Mouse (Mus musculus) left cerebral cortex, adult 18-20 months (tissue): ENCODE measurements around the gene Lin52. TPM values are rescaled to one million over a fixed set of nuclear protein-coding genes. Genes with fewer than 3 reads are reported as not detected.

Experiments used
- DNase-seq, 2 experiments: peaks; one replicate each; pipeline ENCODE4 v3.0.0; 2021 to 2022; ENCODE audit warnings: low spot score in 2 of 2, mixed read lengths in 1 of 2
- total RNA-seq, 2 experiments: library from RNA; stranded (reverse); gene quantifications; 2 replicates each; pipeline ENCODE4 v1.2.3; 2021

Lin52 gene
- total RNA-seq, 2 experiments from 2014 or later, result 25.2 to 25.7 TPM

DNA sequence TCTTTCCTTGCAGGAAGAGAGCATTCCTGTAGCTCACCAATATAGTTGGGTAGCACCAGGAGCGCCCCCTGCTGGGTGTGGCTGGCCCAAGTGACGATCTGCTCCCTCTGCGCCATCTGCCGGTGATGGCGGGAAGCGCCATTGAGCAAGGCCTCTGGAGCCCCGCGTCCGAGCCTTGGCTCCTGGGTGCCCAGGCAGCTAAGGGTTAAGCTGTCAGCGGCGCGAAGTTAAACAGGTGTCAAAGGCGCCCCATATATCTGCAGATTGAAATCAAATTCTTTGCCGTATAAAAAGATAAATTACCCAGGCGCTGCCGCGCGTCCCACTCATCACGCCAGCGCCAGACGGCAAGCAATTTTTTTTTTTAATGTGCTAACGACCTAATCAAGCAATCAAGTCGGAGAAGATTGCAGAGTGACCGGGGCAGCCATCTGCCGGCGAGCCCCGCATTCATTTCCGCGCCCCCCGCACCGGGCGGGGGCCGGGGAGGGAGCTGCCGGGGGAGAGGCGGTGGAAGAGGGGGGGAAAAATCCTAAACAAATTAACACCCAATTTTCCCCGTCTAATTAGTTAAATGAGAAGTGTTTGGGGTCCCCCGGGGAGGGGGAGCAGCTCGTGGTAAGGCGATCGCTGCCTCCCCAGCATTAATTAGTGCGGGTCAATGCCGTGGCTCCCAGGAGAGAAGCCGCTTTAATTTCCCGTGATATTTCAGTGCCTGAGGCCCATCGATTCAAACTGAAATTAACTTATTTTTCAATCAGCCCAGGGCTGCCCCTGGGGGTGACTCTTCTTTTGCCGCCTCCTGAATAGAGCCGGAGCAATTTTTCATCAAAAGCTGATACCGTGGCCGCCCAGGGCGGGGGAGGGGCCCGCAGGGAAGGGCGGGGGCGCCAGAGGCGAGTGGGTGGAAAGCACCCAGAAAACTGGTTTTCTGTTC is 138.9 kb downstream of the Lin52 start:
- peak; percentile 96 to 99 for DNase-seq

Other genes starting within 250 kb of the Lin52 start
- 10 to 100 TPM; 18.2 to 19.8 TPM for gene Elmsan1, start 232.5 kb upstream of the Lin52 start, total RNA-seq
- gene Ptgr2, start 166.2 kb upstream of the Lin52 start, total RNA-seq, result 10 to 100 TPM; 34.1 to 43.7 TPM
- 10 to 100 TPM; 33.4 to 37.1 TPM for gene Zfp410, start 134.6 kb upstream of the Lin52 start, total RNA-seq
- 10 to 100 TPM; 26.0 to 26.8 TPM for gene Coq6, start 89.8 kb upstream of the Lin52 start, total RNA-seq
- gene Fam161b, start 89.6 kb upstream of the Lin52 start, total RNA-seq, result 10 to 100 TPM; 11.9 to 14.8 TPM
- 10 to 100 TPM; 24.4 to 24.6 TPM for gene Entpd5, start 42.4 kb upstream of the Lin52 start, total RNA-seq
- 1 to 10 TPM; 6.5 to 9.7 TPM for gene Bbof1, start 42.4 kb upstream of the Lin52 start, total RNA-seq
- gene Rnf113a2, start 34.2 kb upstream of the Lin52 start, total RNA-seq, result 10 to 100 TPM; 11.1 to 13.0 TPM
- gene Aldh6a1, start 418 bp upstream of the Lin52 start, total RNA-seq, result 10 to 100 TPM; 51.2 to 54.9 TPM
- under 1 TPM; 0.26 to 0.35 TPM for gene Vsx2, start 118.3 kb downstream of the Lin52 start, total RNA-seq
- gene Abcd4, start 166.0 kb downstream of the Lin52 start, total RNA-seq, result 10 to 100 TPM in 1 of 2 experiments, 1 to 10 TPM in 1; 7.9 to 10.2 TPM
- not detected for gene Vrtn, start 189.6 kb downstream of the Lin52 start, total RNA-seq
- gene Syndig1l, start 247.4 kb downstream of the Lin52 start, total RNA-seq, result 10 to 100 TPM; 19.8 to 39.2 TPM